Mouse (Mus musculus) spleen, adult 12 weeks (tissue): ENCODE measurements around the gene Hist3h2a.

Experiments used
- DNase-seq: peaks from one replicate; pipeline ENCODE4 v3.0.0; 2022; ENCODE audit warnings: low spot score

Hist3h2a gene

DNA sequence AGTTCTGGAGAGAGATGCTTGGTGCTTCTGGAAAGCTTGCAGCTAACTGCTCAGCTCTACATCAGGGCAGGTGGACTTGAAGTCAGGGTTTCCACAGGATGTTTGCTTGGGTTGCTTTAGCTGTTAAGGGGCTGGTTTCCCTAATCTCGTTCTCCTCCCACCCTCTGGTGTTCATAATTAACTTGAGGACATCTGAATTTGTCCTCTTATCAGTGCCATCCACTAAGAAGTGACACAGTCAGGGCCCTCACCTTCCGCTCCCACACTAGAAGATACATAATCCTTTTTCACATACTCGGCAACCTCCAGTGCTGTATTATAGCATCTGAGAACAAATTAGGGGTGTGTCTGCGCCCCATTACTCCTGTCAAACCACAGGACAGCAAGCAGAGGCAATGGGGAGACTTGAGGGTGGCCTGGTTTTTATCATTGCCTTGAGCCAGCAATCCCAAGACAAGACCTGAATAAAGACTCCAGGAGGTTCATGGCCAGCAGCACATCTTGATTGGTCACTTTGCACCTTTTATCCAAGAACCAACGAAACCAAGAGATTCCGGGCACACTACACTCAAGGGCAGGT, 38.7 kb downstream of the Hist3h2a start:
- DNase-seq = no peak

DNA sequence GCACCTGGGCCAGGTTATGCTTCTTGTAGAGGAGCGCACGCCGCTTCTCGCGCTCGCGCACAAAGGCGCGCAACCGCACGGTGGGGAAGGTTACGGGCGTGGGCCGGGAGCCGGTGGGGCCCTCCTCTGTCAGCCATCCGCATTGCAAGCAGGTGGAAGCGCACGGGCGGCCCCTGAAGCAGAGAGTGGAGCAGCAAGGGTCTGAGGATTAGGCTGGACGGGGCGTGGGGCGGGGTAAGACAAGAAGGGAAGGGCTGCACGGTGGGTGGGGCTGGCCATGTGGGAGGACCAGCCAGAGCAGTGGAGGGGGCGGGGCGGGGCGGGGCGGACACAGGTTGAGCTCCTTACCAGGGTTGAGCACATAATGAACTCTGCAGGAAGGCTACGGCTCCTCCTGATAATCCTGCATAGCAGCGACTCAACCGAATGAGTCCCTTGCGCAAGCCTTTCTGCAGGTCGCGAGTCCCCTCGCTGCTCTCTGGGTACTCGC, 39.9 kb downstream of the Hist3h2a start:
- DNase-seq = no peak

DNA sequence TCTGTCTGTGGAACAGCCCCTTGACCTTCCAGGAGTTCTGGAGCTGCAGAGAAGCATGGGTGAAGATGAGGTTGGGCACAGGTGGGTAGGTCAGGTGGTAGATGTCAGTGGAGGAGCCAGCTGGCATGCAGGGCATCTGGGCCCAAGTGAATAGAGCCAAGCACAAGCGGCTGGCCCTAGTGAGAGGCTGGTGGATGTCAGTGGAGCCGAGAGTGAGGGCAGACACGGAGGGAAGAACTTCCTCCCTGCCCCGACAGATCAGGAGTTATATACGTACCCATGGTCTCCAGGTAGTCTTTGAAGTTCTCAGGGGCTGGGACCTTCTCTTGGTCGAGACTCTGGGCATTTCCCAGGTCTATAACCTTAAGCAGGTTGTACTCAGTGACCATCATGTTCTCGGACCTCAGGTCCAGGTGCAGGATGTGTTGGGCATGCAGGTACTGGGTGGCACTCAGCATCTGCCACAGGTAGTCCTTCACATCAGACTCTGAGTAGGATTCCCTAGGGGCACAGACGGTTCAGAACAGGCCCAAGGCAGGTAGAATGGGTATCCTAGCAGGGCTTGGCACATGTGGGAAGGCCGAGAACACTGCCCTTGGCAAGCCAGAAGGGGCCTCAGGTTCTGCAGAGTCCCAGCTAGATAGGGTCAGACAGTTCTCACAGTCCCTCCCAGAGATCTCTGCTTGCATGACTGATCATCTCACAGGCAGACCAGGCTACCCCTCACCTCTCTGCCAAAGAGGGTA, 40.7 kb downstream of the Hist3h2a start:
- no peak for DNase-seq

DNA sequence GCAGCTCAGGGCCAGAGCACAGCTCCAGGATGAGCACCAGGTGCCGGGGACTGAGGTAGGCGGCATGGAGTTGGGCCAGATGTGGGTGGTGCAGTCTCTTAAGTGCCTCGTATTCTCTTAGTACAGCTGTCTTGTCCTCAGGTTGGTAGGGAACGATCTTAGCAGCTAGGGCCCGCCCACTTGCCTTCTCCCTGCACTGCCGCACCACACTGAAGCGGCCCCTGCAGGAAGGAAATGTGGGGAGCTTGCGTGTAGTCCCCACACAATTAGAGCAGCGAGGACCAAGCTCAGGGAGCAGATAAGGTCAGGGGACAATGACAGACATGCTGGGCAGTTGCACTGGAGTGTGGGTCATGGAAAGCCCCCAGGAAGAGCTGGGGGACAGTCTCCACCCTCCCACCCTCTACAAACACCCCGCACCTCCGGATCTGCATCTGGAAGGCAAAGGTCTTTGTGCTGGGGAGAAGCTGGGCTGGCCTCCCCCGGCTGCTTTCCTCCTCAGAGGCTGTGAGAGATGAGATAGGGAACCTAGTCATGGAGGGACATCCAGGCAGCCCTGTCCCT, 41.4 kb downstream of the Hist3h2a start:
- DNase-seq = no peak

DNA sequence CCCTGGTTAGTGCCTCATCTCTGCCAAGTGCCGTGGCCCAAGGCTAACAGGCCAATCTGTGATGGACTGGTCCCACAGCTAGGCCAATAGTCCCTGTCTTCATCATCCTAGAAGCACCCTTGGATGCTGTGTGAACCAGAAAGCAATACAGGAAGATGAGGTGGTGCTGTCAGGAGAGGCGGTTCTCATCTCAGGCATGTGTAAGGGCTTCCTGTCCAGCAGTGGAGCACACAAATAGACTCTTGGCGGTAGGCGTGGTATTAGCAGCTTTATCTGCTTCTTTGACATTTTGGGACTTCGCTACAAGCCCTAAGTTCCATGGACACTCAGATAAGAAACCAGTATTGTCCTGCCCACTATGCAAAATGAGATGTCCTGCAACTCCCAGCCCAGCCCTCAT, 43.1 kb downstream of the Hist3h2a start:
- DNase-seq = no peak

DNA sequence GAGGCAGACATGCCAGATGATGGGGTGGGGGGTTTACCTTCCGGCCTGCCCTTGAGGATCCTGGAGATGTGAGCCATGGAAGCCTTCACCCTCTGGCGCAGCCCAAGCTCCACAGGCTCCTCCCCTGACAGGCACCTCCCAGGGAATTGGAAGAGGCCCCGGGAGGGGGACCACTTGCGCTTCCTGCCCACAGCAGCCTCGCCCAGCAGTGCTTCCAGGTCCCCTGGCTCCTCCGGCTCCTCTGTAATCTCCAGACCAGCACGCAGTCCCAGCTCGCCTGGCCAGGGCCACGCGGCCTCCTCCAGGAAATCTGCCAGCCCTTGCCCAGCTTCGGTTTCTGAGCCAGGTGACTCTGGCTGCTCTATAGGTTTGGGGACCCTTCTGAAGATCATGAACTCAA, 44.7 kb downstream of the Hist3h2a start:
- no peak for DNase-seq

DNA sequence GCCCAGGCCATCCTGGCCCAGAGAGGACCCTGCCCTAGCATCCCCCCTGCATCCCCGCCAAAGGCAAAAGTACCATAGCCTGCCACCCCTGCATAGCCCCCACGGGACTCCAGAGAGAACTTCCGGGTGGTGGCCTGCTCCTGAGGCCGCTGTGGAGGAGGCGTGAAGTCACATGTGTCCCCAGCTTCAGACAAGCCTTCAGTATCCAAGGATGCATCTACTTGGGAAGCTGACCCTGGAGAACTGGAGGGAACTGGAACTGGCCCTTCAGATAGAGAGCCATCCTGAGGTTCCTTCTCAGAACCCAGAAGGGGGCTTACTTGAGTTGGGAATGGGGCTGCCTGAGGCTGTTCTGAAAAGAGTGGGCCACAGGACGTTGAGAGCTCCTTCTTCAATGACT, 45.3 kb downstream of the Hist3h2a start:
- no peak for DNase-seq

DNA sequence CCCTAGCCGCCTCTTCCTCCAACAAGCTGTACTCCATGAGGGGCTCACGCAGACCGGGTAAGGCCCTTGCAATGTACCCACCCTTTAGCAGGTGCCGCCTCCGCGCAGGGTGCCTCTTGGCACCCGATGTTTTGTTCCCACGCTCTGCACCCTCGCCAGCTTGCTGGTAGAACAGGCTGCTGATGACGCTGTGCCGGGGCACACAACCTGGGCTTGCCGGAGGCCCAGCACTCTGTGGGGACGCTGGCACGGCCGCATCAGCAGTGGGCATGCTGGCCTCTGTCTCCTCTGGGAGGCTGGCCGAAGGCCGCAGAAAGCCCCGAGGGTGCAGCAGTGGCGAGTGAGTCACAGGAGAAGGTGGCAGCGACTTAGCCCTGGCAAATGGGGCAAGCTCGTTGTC, 46.1 kb downstream of the Hist3h2a start:
- DNase-seq = no peak

DNA sequence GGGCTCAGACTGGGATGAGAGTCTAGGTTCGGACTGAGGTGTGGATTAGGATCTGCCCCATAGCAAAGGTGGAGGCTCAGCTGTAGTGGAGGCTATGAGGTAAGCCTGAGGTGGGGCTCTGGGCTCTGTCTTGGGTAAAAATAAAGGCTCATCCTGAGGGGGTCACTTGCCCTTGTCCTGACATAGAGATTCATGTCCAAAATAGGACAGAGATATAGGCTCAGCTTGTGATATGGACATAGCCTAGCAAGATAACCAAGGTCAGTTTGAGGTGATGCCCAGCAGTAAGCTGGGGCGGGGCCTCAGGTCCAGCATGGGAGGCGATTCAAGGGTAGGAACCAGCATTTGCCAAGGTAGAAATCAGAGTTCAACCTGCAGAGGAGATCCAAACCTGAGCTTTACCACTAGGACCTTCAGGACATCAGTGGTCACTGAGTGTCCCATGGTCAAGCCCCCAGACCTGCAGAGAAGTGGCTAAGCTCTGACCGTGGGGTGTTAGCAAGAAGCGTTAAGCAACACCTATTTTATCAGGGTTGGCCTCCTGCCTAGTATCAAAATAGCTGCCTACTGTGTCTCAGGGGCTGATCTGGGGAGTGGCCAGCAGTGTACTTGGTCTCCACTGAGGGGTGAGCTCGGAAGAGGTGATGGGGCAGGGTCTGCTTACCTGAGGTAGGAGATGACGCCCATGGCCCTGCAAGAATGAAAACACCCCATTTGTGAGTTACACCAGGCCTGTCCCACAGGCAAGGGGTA, 48.0 kb downstream of the Hist3h2a start:
- no peak for DNase-seq
